Mouse (Mus musculus): ENCODE results near the gene Mroh2a.

Mroh2a gene

GRCm38 (mm10) chr1:88291409-88292005 lies 64.7 kb downstream of the Mroh2a start:
- DNase-seq (ENCODE audit: low spot score) = no peak

GRCm38 (mm10) chr1:88292057-88292456 lies 65.3 kb downstream of the Mroh2a start:
- DNase-seq (ENCODE audit: low spot score) = no peak

GRCm38 (mm10) chr1:88294650-88295049 lies 67.9 kb downstream of the Mroh2a start:
- DNase-seq (ENCODE audit: low spot score) = no peak

- no peak for DNase-seq (ENCODE audit: low spot score)
Measured at GRCm38 (mm10) chr1:88296171-88296920, 69.6 kb downstream of the Mroh2a start.

- DNase-seq (ENCODE audit: low spot score) = no peak
Measured at GRCm38 (mm10) chr1:88297480-88298258, 70.9 kb downstream of the Mroh2a start.

GRCm38 (mm10) chr1:88298686-88299528 lies 72.1 kb downstream of the Mroh2a start:
- DNase-seq (ENCODE audit: low spot score) = no peak

GRCm38 (mm10) chr1:88299529-88299945 lies 72.8 kb downstream of the Mroh2a start:
- no peak for DNase-seq (ENCODE audit: low spot score)

- no peak for DNase-seq (ENCODE audit: low spot score)
Measured at GRCm38 (mm10) chr1:88300301-88301050, 73.7 kb downstream of the Mroh2a start.

GRCm38 (mm10) chr1:88301121-88302014 lies 74.6 kb downstream of the Mroh2a start:
- peak; percentile 44 for DNase-seq (ENCODE audit: low spot score)

GRCm38 (mm10) chr1:88302057-88302740 lies 75.4 kb downstream of the Mroh2a start:
- DNase-seq (ENCODE audit: low spot score) = no peak

- no peak for DNase-seq (ENCODE audit: low spot score)
Measured at GRCm38 (mm10) chr1:88303762-88304161, 77.0 kb downstream of the Mroh2a start.

- DNase-seq (ENCODE audit: low spot score) = no peak
Measured at GRCm38 (mm10) chr1:88304261-88304985, 77.6 kb downstream of the Mroh2a start.

GRCm38 (mm10) chr1:88305018-88305795 lies 78.4 kb downstream of the Mroh2a start:
- DNase-seq (ENCODE audit: low spot score) = no peak

GRCm38 (mm10) chr1:88306543-88306942 lies 79.8 kb downstream of the Mroh2a start:
- DNase-seq (ENCODE audit: low spot score) = no peak

GRCm38 (mm10) chr1:88307180-88307579 lies 80.4 kb downstream of the Mroh2a start:
- no peak for DNase-seq (ENCODE audit: low spot score)

- no peak for DNase-seq (ENCODE audit: low spot score)
Measured at GRCm38 (mm10) chr1:88309020-88309419, 82.2 kb downstream of the Mroh2a start.

- DNase-seq (ENCODE audit: low spot score) = no peak
Measured at GRCm38 (mm10) chr1:88309905-88310304, 83.1 kb downstream of the Mroh2a start.

GRCm38 (mm10) chr1:88310349-88310748 lies 83.6 kb downstream of the Mroh2a start:
- DNase-seq (ENCODE audit: low spot score) = no peak
